Comparison of ENCODE assay signal across 8 mouse cellular contexts in the genomic region with DNA sequence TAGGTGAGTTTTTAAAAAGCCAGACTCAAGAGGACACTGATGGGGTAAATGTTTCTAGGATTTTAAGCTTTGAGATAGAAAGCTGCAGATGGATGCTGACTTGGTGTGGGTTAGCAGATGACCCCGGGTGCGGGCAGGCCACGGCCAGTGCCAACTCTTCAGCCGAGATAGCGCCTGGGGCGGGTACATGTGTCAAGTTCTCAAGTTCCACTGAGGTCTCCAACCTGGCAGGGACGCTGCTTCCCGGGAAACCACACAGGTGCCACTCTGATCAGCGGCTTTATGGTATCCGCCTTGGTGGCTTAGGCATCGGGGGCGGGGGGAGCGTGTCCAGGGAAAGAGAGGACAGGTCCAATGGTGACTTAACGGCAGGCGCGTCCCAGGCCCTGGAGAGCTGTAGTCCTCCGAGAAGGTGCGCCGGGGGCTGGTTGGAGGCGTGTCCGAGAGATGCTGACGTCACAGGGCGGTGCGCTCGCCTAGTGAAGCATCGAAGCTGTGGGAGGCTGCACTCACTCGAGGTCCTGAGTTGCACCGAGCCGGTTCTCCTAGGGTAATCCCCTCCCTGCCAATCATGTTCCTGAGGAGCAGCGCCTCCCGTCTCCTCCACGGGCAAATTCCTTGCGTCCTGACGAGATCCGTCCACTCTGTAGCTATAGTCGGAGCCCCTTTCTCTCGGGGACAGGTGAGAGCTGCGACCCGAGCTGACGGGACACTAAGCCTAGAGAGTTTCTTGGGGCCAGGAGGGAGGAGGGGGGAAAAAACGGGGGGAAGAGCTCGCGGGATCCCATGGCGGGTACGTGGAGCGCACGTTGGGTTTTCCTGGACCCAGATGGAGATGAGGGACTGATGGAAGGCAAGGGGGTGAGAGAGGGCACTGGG. TPM values are rescaled to one million over a fixed set of nuclear protein-coding genes. Genes with fewer than 3 reads are reported as not detected.
A peak's percentile ranks its signal among the peaks of the same experiment; 100 is the strongest.
DNase-seq lines count a peak whose midpoint lies in the region; ATAC-seq and TF ChIP-seq lines count a peak whose summit lies in the region.

Arg2 (plus strand) TSS at position 479 of the 879 bp plus-strand sequence.

- 1% methylated on average over 47 of the region's 47 CpGs for WGBS in heart, postnatal 0 days
- under 1% methylated on average over 47 of the region's 47 CpGs for WGBS in liver, embryonic 13.5 days (ENCODE audit: insufficient replicate concordance)
- 0% methylated on average over 46 of the region's 47 CpGs for WGBS in stomach, embryonic 15.5 days

- ATAC-seq in CD4-positive, CD25-positive, alpha-beta regulatory T cell, adult 4 months, result peak; percentile 99
- peak; percentile 54; the same call in 1 of the 2 replicates for ATAC-seq in erythroid progenitor cell, adult 5-6 weeks (replicated peaks; ENCODE audit: low FRiP score, poor library complexity, severe bottlenecking)
- 0 out of 2 replicates have a peak, but pooled peaks have one; percentile 44 for ATAC-seq in heart, postnatal 0 days (ENCODE audit: insufficient read depth, low read depth)
- peak; percentile 70 for ATAC-seq in liver, embryonic 13.5 days (ENCODE audit: low read depth)
- ATAC-seq in stomach, embryonic 15.5 days (ENCODE audit: insufficient read depth, low FRiP score, low read depth), result peak; percentile 85

- H3K4me1 ChIP-seq in heart, postnatal 0 days (ENCODE audit: control insufficient read depth, insufficient read depth), result peaks cover 9% of the 10 kb centered on the region
- H3K4me1 ChIP-seq in liver, embryonic 13.5 days (replicated peaks), result peaks cover 12% of the 10 kb centered on the region
- H3K4me1 ChIP-seq in stomach, embryonic 15.5 days, result peaks cover 12% of the 10 kb centered on the region

- H3K4me3 ChIP-seq in heart, postnatal 0 days (ENCODE audit: low read depth, low read length), result peak within 1 kb of the TSS; percentile 50
- peak within 1 kb of the TSS; percentile 43 for H3K4me3 ChIP-seq in liver, embryonic 13.5 days (replicated peaks)
- H3K4me3 ChIP-seq in stomach, embryonic 15.5 days (replicated peaks), result peak within 1 kb of the TSS; percentile 45

- TF ChIP-seq EP300 in heart, postnatal 0 days (IDR thresholded peaks at IDR 0.05; ENCODE audit: low read depth), result no peak

- H3K27ac ChIP-seq in heart, postnatal 0 days (ENCODE audit: low read depth), result no peak within 1 kb of the TSS
- no peak within 1 kb of the TSS for H3K27ac ChIP-seq in liver, embryonic 13.5 days
- no peak within 1 kb of the TSS for H3K27ac ChIP-seq in stomach, embryonic 15.5 days

- TF ChIP-seq CTCF in heart, postnatal 0 days (IDR thresholded peaks at IDR 0.05; ENCODE audit: low read depth), result no peak

- peak within 1 kb of the TSS; percentile 70 for H3K4me2 ChIP-seq in heart, postnatal 0 days (ENCODE audit: low read depth, low read length)
- peak within 1 kb of the TSS; percentile 60 for H3K4me2 ChIP-seq in liver, embryonic 13.5 days
- H3K4me2 ChIP-seq in stomach, embryonic 15.5 days, result peak within 1 kb of the TSS; percentile 95

- H3K9ac ChIP-seq in heart, postnatal 0 days (replicated peaks; ENCODE audit: low read depth, low read length), result no peak within 1 kb of the TSS
- H3K9ac ChIP-seq in liver, embryonic 13.5 days, result no peak within 1 kb of the TSS
- peak within 1 kb of the TSS; percentile 25; the same call in 1 of the 2 replicates for H3K9ac ChIP-seq in stomach, embryonic 15.5 days

- H3K36me3 ChIP-seq in heart, postnatal 0 days (replicated peaks; ENCODE audit: control insufficient read depth, insufficient read depth, low read length), result no peaks in the 10 kb centered on the region
- no peaks in the 10 kb centered on the region for H3K36me3 ChIP-seq in liver, embryonic 13.5 days
- H3K36me3 ChIP-seq in stomach, embryonic 15.5 days, result no peaks in the 10 kb centered on the region

- peaks cover 38% of the 10 kb centered on the region for H3K27me3 ChIP-seq in heart, postnatal 0 days (ENCODE audit: control insufficient read depth, insufficient read depth, low read length)
- peaks cover 56% of the 10 kb centered on the region for H3K27me3 ChIP-seq in liver, embryonic 13.5 days
- peaks cover 32% of the 10 kb centered on the region for H3K27me3 ChIP-seq in stomach, embryonic 15.5 days (replicated peaks)

- DNase-seq in c-Kit-negative CD71-positive TER-119-positive erythroid progenitor cells, embryonic 14.5 days (ENCODE audit: low read depth, low spot score), result peak; percentile 4
- DNase-seq in heart, postnatal 0 days (ENCODE audit: low spot score), result no peak
- peak; percentile 86 to 87 for DNase-seq in kidney, postnatal 36 days
- peak; percentile 48 for DNase-seq in liver, embryonic 13.5 days
- peak; percentile 71 for DNase-seq in neural tube, embryonic 10.5 days (ENCODE audit: extremely low spot score, low spot score)

- no peaks in the 10 kb centered on the region for H3K9me3 ChIP-seq in heart, postnatal 0 days (replicated peaks; ENCODE audit: control insufficient read depth, low read length)
- H3K9me3 ChIP-seq in liver, embryonic 13.5 days (replicated peaks), result no peaks in the 10 kb centered on the region
- H3K9me3 ChIP-seq in stomach, embryonic 15.5 days, result no peaks in the 10 kb centered on the region

RNA-seq across cellular contexts. Expression of gene Arg2, which starts in this region (rescaled TPM):
- under 1 TPM in 1 of 2 experiments, not detected in 1; 0.38 TPM for polyA plus RNA-seq in CD4-positive, CD25-positive, alpha-beta regulatory T cell, adult 4 months (2017; shearing (Covaris generic))
- total RNA-seq in erythroid progenitor cell, adult 5-6 weeks (2015; ENCODE audit: low replicate concordance), result 1.7 TPM in 1 of 2 replicates, not detected in the other
- total RNA-seq in erythroid progenitor cell, adult 5-6 weeks (2017; ENCODE audit: low replicate concordance), result not detected in 2 replicates
- 3.0 TPM in 1 of 2 replicates, not detected in the other for total RNA-seq in heart, postnatal 0 days (2014; rRNA removed; ENCODE audit: low replicate concordance)
- polyA plus RNA-seq in heart, postnatal 0 days (2015; fragmentation: Nextera tagmentation; extraction: Ambion mirVana), result 0.21 TPM in 1 of 2 replicates, not detected in the other
- 0.14 TPM in 1 of 2 replicates, not detected in the other for polyA plus RNA-seq in liver, embryonic 13.5 days (2015; fragmentation: Nextera tagmentation; extraction: Ambion mirVana)
- polyA plus RNA-seq in stomach, embryonic 15.5 days (2015; fragmentation: Nextera tagmentation; extraction: Ambion mirVana), result 1.0 and 1.2 TPM in 2 replicates

Comparison
In these comparisons a context has a peak if more than half of its experiments do, and no peak if none do; other contexts are left out.
1. Peak in ATAC-seq in CD4-positive, CD25-positive, alpha-beta regulatory T cell, adult 4 months; RNA of the gene not detected or under 1 TPM.
2. Peak in DNase-seq, ATAC-seq, H3K4me3 ChIP-seq and H3K4me2 ChIP-seq in liver, embryonic 13.5 days; RNA of the gene not detected or under 1 TPM.
3. ATAC-seq: peak in every context shown above with its lines; median percentile 99 in CD4-positive, CD25-positive, alpha-beta regulatory T cell, adult 4 months; 85 in stomach, embryonic 15.5 days; 70 in liver, embryonic 13.5 days; 54 in erythroid progenitor cell, adult 5-6 weeks; 44 in heart, postnatal 0 days.